Mouse (Mus musculus) G1E (cell line): ENCODE results near the gene Dcdc2c.

Source experiments
- CTCF ChIP-seq: IDR thresholded peaks from 2 replicates; pipeline ENCODE4 v1.5.1; 2012; ENCODE audit warnings: low read depth, low read length, inconsistent platforms, mixed read lengths
- GATA1 ChIP-seq: IDR thresholded peaks from 2 replicates; pipeline ENCODE4 v1.6.1; 2012; ENCODE audit warnings: borderline replicate concordance, low read length, inconsistent platforms, mixed read lengths
- GATA2 ChIP-seq: IDR thresholded peaks from 2 replicates; pipeline ENCODE4 v1.6.1; 2012; ENCODE audit warnings: low read depth, low read length, inconsistent platforms, borderline replicate concordance
- POLR2AphosphoS5 ChIP-seq: IDR thresholded peaks from 2 replicates; pipeline ENCODE4 v1.6.1; 2012; ENCODE audit warnings: low read depth, low read length, inconsistent platforms; ENCODE audit not compliant: insufficient replicate concordance
- TAL1 ChIP-seq: conservative IDR thresholded peaks from 2 replicates; pipeline ENCODE4 v1.6.1; 2012; ENCODE audit warnings: low read depth, low read length, inconsistent platforms, mixed read lengths

DNA sequence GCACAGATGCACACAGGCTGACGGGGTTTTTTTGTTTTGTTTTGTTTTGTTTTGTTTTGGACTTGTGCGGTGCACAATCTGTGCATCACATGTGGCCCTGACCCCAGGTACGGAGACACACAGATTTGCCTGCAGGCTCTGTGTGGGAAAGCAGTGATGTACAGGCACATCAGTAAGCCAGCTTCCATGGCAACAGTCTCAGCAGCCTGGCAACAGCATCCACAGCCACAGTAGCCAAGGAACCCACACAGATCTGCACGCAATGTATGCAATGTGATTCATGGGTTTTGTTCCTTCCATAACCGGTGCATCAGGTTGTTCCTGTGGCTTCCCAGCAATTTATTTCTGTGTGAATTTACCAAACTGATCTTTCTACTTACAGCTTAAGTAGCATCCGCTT is 35.8 kb upstream of the Dcdc2c start:
- TF ChIP-seq GATA1, result no peak
- no peak for TF ChIP-seq CTCF
- TF ChIP-seq TAL1, result no peak
- TF ChIP-seq POLR2AphosphoS5, result no peak
- TF ChIP-seq GATA2, result no peak
